Mouse (Mus musculus) megakaryocyte, embryonic 14.5 days (primary cell): ENCODE results near the gene Gtf2ird2. TPM values are rescaled to one million over a fixed set of nuclear protein-coding genes. Genes with fewer than 3 reads are reported as not detected.

Experiments used
- H3K27me3 ChIP-seq: replicated peaks from 2 replicates; pipeline ENCODE3; 2012; ENCODE audit warnings: inconsistent platforms
- H3K36me3 ChIP-seq: replicated peaks from 2 replicates; pipeline ENCODE3; 2012; ENCODE audit warnings: low read length, inconsistent platforms, mixed read lengths
- H3K4me1 ChIP-seq: 2 replicates; pipeline ENCODE4 v1.6.1; 2012; ENCODE audit warnings: inconsistent platforms
- H3K4me3 ChIP-seq: replicated peaks from 2 replicates; pipeline ENCODE3; 2012; ENCODE audit warnings: moderate library complexity, mild to moderate bottlenecking, inconsistent platforms
- H3K9me3 ChIP-seq: 2 replicates; pipeline ENCODE4 v1.6.1; 2012; ENCODE audit warnings: inconsistent platforms
- FLI1 ChIP-seq: IDR thresholded peaks from 2 replicates; pipeline ENCODE4 v1.6.1; 2012; ENCODE audit warnings: low read length, inconsistent platforms, mixed read lengths
- GATA1 ChIP-seq: IDR thresholded peaks from 3 replicates; pipeline ENCODE4 v1.6.1; 2012; ENCODE audit warnings: mixed read lengths, low read length, inconsistent platforms, borderline replicate concordance
- polyA plus RNA-seq: library from polyadenylated mRNA; stranded (reverse); fragments of >175 nt; gene quantifications from 2 replicates; pipeline ENCODE4 v1.2.3, GENCODE M21; 2012; ENCODE audit warnings: low replicate concordance; ENCODE audit not compliant: insufficient read depth

Gtf2ird2 gene
- polyA plus RNA-seq = 6.1 TPM in 1 of 2 replicates, not detected in the other

DNA sequence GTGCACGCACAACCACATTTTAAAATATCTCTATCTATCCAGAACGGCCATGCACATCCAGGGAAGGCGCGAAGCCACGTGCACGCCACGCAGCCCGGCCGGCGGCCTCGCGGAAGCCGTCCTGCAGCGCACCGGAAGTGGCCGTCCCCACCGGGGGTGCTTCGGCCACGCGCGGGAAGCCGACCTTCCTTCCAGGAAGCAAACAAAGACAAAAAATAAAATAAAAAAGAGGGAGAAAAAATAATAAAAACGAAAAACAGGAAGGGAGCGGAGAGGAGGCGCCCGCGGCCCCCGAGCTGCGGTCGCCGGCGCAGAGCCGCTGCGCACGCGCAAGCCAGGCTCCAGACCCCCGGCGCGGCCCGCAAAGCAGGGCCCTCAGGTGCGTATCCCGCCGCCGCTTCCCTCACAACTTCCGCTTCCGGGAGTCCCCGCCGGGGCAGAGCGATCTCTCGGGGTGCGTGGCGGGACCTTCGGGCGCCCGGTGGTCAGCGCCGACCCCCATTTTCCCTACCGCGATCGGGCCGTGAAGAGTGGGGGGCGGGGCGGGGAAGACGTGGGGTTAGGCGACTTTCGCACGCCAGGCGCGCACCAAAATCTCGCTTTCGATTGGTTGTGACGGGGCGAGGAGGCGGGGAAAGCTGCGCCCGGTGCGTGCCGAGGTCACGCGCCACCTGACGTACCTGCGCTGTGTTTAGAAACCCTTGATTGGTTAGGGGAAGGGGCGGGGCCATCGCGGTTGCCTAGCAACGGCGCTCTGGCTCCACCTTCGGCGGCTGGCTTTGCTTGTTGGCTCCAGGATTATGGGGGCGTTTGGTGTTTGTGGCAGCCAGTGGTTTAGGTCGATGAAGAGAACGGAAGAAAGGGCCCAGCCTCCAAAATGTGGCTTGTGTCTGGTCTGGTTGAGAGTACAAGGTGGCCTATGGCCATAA, at the start of gene Gtf2ird2:
TSS of gene Gtf2ird2 (plus strand) at position 140 of the 929 bp plus-strand sequence.
- H3K4me3 ChIP-seq = peak within 1 kb of the TSS; percentile 93
- peaks cover 2% of the 10 kb centered on the region for H3K36me3 ChIP-seq
- H3K9me3 ChIP-seq = no peaks in the 10 kb centered on the region
- peaks cover 90% of the 10 kb centered on the region for H3K4me1 ChIP-seq
- TF ChIP-seq GATA1 (no peak), FLI1 (peak; percentile 51; the same call in 1 of the 2 replicates)
- no peaks in the 10 kb centered on the region for H3K27me3 ChIP-seq

DNA sequence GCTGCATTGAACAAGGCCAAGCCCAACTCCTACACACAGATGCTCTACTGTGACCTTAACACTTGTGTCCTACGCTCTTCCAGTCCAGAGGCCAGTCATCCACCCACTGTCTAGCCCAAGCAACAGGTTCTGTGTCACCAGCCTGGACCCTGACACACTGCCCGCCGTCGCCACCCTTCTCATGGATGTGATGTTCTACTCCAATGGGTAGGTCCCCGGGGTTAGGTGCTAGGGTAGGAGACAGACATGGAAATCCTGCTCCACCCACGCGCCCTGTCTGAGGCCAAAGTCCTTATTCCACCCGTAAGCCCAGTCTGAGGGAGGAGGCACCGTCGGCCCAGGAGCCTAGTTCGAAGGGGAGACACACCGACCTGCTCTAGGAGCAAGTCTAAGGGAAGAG, 47.8 kb upstream of the Gtf2ird2 start:
- TF ChIP-seq FLI1 = no peak
- no peak for TF ChIP-seq GATA1
- no peaks in the 10 kb centered on the region for H3K27me3 ChIP-seq
- H3K9me3 ChIP-seq = peaks cover 11% of the 10 kb centered on the region
- H3K4me3 ChIP-seq = no peak overlapping the region
- H3K36me3 ChIP-seq = no peaks in the 10 kb centered on the region
- H3K4me1 ChIP-seq = no peaks in the 10 kb centered on the region

DNA sequence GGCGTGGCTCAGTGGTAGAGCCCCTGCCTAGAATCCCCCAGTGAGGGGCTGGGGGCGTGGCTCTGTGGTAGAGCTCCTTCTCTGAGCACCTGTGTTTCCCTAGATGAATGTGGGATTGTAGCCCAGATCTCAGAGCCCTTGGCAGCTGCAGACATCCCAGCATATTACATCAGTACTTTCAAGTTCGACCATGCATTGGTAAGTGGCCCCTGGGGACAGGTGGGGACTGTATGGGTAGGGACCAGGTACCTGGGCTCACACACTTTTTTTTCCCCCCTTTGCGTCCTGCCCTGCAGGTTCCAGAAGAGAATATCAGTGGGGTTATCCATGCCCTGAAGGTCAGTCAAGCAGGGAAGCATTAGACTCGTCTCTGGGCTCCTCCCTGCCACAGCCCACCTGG, 45.9 kb upstream of the Gtf2ird2 start:
- TF ChIP-seq FLI1 = no peak
- TF ChIP-seq GATA1 = no peak
- Histone ChIP-seq H3K9me3 (peaks cover 16% of the 10 kb centered on the region), H3K4me1 (no peaks in the 10 kb centered on the region), H3K4me3 (no peak overlapping the region), H3K27me3 (no peaks in the 10 kb centered on the region), H3K36me3 (no peaks in the 10 kb centered on the region)

DNA sequence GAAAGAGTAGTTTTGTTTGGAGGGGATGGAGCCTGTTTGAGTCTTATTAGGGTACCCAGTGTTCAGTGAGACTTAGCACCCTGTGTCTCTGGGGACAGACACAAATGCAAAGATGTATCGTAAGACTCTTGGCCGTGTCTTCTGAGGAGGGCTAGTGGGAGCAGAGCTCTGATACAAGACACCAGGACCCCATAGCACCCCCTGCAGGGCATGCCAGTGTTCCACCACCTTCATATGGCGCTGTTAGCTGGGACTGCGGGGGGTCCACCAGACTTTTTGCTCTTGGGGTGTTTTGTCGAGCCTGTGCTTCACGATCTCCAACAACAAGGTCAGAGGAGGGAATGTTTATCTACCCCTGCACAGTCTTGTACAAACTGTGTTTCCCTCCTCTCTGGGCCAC, 44.4 kb upstream of the Gtf2ird2 start:
- Histone ChIP-seq H3K9me3 (peaks cover 10% of the 10 kb centered on the region), H3K27me3 (peaks cover 2% of the 10 kb centered on the region), H3K36me3 (no peaks in the 10 kb centered on the region), H3K4me3 (no peak overlapping the region), H3K4me1 (no peaks in the 10 kb centered on the region)
- TF ChIP-seq FLI1 (no peak), GATA1 (no peak)

DNA sequence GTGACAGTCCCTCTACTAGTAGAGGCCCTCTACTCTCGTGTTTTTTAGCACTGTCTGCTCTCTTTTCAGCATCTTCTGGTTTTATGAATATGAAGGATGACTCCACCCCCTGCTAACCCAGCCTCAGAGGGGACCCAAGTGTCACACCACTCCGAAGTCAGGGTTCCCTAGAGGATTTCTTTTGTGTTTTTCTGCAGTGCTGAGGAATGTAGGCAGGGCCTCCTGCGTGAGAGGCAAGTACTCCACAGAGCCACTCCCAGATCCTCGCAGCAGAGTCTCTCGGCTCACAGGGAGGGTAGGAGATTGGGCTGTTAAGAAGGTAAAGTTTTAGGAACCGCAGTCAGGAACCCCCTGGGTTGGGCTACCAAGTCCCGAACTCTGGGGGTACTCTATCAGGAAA, 42.6 kb upstream of the Gtf2ird2 start:
- Histone ChIP-seq H3K4me3 (no peak overlapping the region), H3K27me3 (peaks cover 2% of the 10 kb centered on the region), H3K9me3 (peaks cover 21% of the 10 kb centered on the region), H3K4me1 (no peaks in the 10 kb centered on the region), H3K36me3 (no peaks in the 10 kb centered on the region)
- TF ChIP-seq FLI1 = no peak
- no peak for TF ChIP-seq GATA1

DNA sequence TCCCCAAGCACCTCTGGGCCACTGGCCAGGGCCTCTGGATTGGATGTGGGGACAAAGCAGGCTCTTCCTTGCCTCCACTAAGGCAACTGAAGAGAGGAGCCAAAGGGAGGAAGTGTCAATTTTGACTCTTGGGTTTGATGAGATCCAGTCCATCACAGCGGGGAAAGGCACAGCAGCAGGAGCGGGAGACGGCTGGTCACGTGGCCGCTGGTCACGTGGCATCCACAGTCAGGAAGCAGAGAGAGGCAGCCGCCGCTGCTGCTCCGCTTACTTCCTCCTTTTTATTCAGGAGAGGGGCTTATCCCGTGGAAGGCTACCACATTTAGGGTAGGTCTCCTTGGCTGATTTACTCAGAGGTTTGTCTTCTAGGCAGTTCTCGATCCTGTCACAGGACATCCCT, 41.4 kb upstream of the Gtf2ird2 start:
- Histone ChIP-seq H3K27me3 (peaks cover 2% of the 10 kb centered on the region), H3K4me1 (no peaks in the 10 kb centered on the region)

DNA sequence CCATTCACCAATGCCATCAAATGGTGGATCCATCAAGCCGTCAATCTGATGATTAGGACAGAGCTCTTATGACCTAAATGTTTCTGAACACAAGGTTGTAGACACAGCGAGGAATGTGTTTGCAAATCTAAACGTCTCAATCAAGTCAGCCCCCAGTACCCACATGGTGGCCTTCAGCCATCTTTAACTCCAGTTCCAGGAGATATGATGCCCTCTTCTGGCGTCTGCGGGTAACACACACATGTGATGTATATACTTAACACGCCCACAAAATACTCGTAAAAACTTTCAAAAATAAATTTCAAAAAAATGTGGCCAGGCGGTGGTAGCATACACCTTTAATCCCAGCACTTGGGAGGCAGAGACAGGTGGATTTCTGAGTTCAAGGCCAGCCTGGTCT, 38.8 kb upstream of the Gtf2ird2 start:
- Histone ChIP-seq H3K9me3 (peaks cover 21% of the 10 kb centered on the region), H3K4me1 (no peaks in the 10 kb centered on the region), H3K36me3 (peaks cover 30% of the 10 kb centered on the region), H3K4me3 (no peak overlapping the region), H3K27me3 (peaks cover 2% of the 10 kb centered on the region)
- TF ChIP-seq FLI1 = no peak
- no peak for TF ChIP-seq GATA1

More for the DNA sequence above, 41.4 kb upstream of the Gtf2ird2 start:
- TF ChIP-seq FLI1 = no peak
- no peak for TF ChIP-seq GATA1
- no peak overlapping the region for H3K4me3 ChIP-seq
- H3K9me3 ChIP-seq = peaks cover 21% of the 10 kb centered on the region
- H3K36me3 ChIP-seq = peaks cover 6% of the 10 kb centered on the region

DNA sequence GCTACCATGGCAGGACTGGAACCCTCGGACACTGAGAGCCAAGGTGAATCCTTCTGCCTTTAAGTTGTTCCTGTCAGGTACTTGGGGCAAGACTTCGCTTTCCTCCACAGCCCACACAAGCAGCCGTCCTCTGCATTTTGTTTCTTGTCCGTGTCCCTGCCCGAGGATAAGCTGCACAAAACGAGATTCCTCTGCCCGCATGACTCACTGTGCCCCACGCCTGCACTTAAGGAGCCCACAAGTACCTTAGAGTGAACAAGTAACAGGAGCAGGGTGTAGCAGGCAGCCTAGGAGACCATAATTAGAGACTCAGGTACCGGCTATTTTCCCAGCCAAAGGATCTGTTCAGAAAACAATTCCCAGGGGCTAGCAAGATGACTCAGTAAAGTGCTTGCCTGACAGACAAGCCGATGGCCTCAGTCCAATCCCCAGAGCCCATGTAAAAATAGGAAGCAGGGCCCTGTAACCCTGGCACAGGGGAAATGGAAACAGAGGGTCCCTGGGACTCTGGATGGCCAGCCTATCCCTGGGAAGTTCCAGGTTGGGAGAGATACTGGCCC, 36.5 kb upstream of the Gtf2ird2 start:
- TF ChIP-seq FLI1 (no peak), GATA1 (no peak)
- H3K27me3 ChIP-seq = peaks cover 2% of the 10 kb centered on the region
- peaks cover 53% of the 10 kb centered on the region for H3K36me3 ChIP-seq
- no peak overlapping the region for H3K4me3 ChIP-seq
- peaks cover 20% of the 10 kb centered on the region for H3K9me3 ChIP-seq
- H3K4me1 ChIP-seq = peaks cover 3% of the 10 kb centered on the region; the same call in 1 of the 2 replicates

DNA sequence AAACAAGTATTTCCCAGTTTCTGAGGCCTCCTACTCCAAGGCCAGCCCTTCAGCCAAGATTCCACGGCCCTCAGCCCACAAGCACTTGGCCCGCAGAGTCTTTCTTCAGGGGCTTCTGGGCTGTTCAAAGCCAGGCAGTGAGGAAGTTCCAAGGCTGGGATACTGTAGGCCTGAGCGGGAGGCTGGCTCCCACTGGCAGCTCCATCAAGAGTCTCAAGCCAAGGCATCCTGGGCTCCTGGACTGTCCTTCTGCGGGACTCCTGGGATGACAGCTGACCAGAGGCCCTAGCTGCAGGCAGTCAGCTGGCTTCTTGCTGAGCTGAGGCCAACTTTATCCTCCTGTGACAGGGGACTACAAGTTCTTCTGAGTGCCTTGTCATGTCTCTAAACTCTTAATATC, 35.7 kb upstream of the Gtf2ird2 start:
- Histone ChIP-seq H3K27me3 (peaks cover 2% of the 10 kb centered on the region), H3K9me3 (peaks cover 16% of the 10 kb centered on the region), H3K4me3 (no peak overlapping the region), H3K4me1 (peaks cover 3% of the 10 kb centered on the region; the same call in 1 of the 2 replicates), H3K36me3 (peaks cover 61% of the 10 kb centered on the region)
- TF ChIP-seq GATA1 = no peak
- no peak for TF ChIP-seq FLI1

DNA sequence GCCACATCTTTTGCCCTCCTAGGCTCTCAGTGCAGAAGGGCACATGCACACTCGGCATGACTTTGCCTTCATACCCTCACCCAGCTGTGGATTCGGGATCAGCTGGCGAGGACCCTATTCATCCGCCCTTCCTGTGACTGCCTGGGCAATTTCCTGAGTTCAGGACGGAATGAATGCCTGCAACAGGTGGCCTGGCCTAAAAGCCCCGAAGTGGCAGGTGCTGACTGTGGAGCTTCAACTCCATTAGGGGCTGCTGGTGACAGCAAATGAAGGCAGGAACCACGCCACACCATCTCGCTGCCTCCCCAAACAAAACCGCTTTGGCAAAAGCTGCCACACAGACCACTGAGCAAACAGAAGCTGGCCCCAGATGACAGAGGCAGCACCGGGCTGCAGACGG, 31.9 kb upstream of the Gtf2ird2 start:
- peaks cover 10% of the 10 kb centered on the region for H3K4me1 ChIP-seq
- H3K9me3 ChIP-seq = peaks cover 4% of the 10 kb centered on the region; the same call in 1 of the 2 replicates
- no peaks in the 10 kb centered on the region for H3K27me3 ChIP-seq
- TF ChIP-seq FLI1 (no peak), GATA1 (no peak)
- peaks cover 91% of the 10 kb centered on the region for H3K36me3 ChIP-seq
- H3K4me3 ChIP-seq = no peak overlapping the region
